Mouse (Mus musculus) heart, embryonic 11.5 days (tissue): ENCODE data around the gene Myo10. TPM values are rescaled to one million over a fixed set of nuclear protein-coding genes. Genes with fewer than 3 reads are reported as not detected.

Experiments
- ATAC-seq: fragments of 200-750 bp; cut with Nextera tagmentation; replicated peaks from 2 replicates; pipeline ENCODE4 v1.8.0; 2017; ENCODE audit warnings: moderate library complexity; ENCODE audit not compliant: insufficient number of reproducible peaks, low FRiP score, low TSS enrichment
- H3K27ac ChIP-seq: fragments of 300-500 bp; sonication (generic); 2 replicates; pipeline ENCODE4 v1.5.1; 2014; ENCODE audit warnings: mild to moderate bottlenecking, low read depth, low read length
- H3K27me3 ChIP-seq: fragments of 300-500 bp; sonication (generic); 2 replicates; pipeline ENCODE4 v1.6.1; 2014; ENCODE audit warnings: mild to moderate bottlenecking, low read length, mixed read lengths; ENCODE audit not compliant: control insufficient read depth, insufficient read depth
- H3K36me3 ChIP-seq: fragments of 300-500 bp; sonication (generic); 2 replicates; pipeline ENCODE4 v1.6.1; 2014; ENCODE audit warnings: mild to moderate bottlenecking, low read length, moderate library complexity, mixed read lengths; ENCODE audit not compliant: control insufficient read depth, insufficient read depth
- H3K4me1 ChIP-seq: fragments of 300-500 bp; sonication (generic); 2 replicates; pipeline ENCODE4 v1.6.1; 2014; ENCODE audit warnings: low read length; ENCODE audit not compliant: control insufficient read depth, insufficient read depth
- H3K4me2 ChIP-seq: fragments of 300-500 bp; sonication (generic); 2 replicates; pipeline ENCODE4 v1.6.1; 2014; ENCODE audit warnings: mild to moderate bottlenecking, moderate library complexity
- H3K4me3 ChIP-seq: fragments of 300-500 bp; sonication (generic); 2 replicates; pipeline ENCODE4 v1.5.1; 2014; ENCODE audit warnings: low read depth, low read length
- H3K9ac ChIP-seq: fragments of 300-500 bp; sonication (generic); 2 replicates; pipeline ENCODE4 v1.6.1; 2014; ENCODE audit warnings: mild to moderate bottlenecking, low read depth, low read length, moderate library complexity
- H3K9me3 ChIP-seq: fragments of 300-500 bp; sonication (generic); replicated peaks from 2 replicates; pipeline ENCODE4 v1.6.1; 2016; ENCODE audit warnings: low read length; ENCODE audit not compliant: control insufficient read depth
- WGBS: fragments of 180-500 bp; shearing (Covaris S2); extraction: QIAGEN DNeasy Blood & Tissue Kit; methylation state at CpG from one replicate; pipeline ENCODE4 v1.1.7; 2014; ENCODE audit not compliant: insufficient replicate concordance; 5-methylcytosine and 5-hydroxymethylcytosine counted together
- polyA plus RNA-seq: library from polyadenylated mRNA; unstranded; fragments of >200 nt; fragmentation: Nextera tagmentation; extraction: Ambion mirVana; gene quantifications from 2 replicates; pipeline ENCODE4 v1.2.1, GENCODE M21; 2014

Myo10 gene
- polyA plus RNA-seq, 1 experiment from 2014 or later, result 15.4 TPM

DNA sequence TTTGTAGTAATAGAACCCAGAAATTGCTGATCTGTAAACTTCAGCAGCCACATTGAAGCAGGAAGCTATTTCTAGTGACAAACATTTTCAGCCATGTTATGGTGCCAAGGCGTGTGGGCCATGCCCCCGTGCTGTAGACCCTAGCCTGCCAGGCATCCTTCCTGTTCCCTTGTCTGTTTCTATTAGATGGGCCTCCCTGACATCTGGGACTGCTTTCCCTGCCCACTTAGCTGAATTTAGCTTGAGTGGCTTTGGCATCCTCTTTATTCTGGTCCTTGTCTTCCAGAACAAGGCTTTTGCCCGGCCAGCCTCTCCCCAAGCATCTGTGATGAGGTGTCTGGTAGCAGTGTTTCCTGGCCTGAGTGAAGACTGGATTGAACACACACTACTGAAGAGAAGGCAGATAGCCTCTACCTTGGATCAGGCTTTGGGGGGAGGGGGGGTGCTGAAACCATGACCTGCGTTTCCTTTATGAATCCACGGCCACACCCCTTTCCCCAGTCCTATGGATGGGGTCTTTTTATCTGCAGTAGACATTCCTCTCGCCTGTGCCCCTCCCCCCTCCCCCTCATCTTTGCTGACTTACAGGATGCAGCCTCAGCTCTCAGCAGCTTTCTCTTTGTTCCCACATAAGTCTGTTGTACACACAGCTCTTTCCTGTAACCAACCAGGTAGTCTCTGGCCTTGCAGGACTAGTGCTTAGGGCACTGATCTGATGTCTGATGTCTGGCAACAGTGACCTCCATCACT, 51.1 kb downstream of the Myo10 start:
- peaks cover 16% of the 10 kb centered on the region for H3K27me3 ChIP-seq
- peaks cover 2% of the 10 kb centered on the region; the same call in 1 of the 2 replicates for H3K9me3 ChIP-seq
- H3K27ac ChIP-seq, result no peak overlapping the region
- H3K36me3 ChIP-seq, result no peaks in the 10 kb centered on the region
- 25% methylated on average over 6 of the region's 6 CpGs for WGBS
- peaks cover 8% of the 10 kb centered on the region; the same call in 1 of the 2 replicates for H3K4me1 ChIP-seq
- H3K9ac ChIP-seq, result no peak overlapping the region
- ATAC-seq, result peak; percentile 43; the same call in 1 of the 2 replicates
- H3K4me3 ChIP-seq, result no peak overlapping the region
- H3K4me2 ChIP-seq, result no peak overlapping the region

DNA sequence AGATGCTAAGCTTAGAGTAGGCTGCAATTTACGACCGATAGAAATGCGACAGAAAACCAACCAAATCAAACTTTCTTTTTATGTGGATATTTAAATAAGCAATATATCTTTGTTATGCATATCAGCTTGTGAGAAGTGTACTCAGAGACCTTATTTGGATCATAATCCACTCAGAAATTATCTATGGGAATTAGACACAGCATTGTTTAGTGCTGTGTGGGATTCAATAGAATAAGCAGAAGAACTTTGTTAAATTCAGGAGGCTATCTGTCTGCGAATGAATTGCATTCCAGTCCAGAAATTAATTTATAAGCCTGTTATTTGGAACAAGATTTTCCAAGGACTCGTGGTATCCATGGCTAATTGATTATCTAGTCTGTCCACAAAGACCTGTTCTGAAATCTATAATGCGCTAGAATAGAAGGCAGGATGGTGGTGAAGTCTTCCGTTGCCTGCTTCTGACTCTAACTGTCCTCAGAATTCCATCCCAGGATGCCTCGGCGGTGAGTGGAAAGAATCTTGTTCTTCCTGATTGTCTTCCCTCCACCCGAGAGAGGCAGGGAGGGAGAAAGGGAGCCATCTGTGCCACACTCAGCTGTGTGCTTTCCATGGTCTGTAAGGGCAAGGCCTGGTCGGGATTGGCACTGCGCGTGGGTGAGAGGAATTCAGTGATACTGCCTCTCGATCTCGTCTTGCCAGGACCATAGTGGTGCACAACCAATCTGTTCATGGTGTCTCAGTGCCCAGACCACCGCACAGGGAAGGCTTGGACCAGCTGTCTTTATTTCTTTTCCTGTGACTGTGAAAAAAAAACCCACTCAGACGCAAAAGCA, 52.0 kb downstream of the Myo10 start:
- peaks cover 21% of the 10 kb centered on the region for H3K27me3 ChIP-seq
- no peak overlapping the region for H3K9ac ChIP-seq
- ATAC-seq, result no peak
- H3K4me3 ChIP-seq, result no peak overlapping the region
- H3K4me1 ChIP-seq, result peaks cover 9% of the 10 kb centered on the region
- H3K27ac ChIP-seq, result no peak overlapping the region
- no peak overlapping the region for H3K4me2 ChIP-seq
- H3K36me3 ChIP-seq, result no peaks in the 10 kb centered on the region
- H3K9me3 ChIP-seq, result peaks cover 2% of the 10 kb centered on the region; the same call in 1 of the 2 replicates
- WGBS, result 77% methylated on average over 17 of the region's 17 CpGs

DNA sequence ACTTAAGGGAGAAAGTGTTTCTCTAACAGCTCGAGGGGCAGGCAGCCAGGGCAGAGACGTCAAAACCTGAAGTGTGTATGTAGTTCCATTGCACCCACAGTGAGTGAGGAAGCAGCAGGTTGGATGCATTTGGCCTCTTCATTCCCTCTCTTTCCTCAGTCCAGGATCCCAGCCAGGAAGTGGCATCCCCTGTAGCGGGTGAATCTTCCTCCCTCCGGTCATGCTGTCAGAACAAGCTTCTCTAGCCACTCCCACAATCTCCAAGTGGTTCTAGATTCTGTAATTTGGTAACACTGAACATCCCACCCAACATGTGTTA, 52.6 kb downstream of the Myo10 start:
- H3K4me2 ChIP-seq, result no peak overlapping the region
- no peak overlapping the region for H3K9ac ChIP-seq
- no peak overlapping the region for H3K4me3 ChIP-seq
- H3K36me3 ChIP-seq, result no peaks in the 10 kb centered on the region
- H3K27me3 ChIP-seq, result peaks cover 21% of the 10 kb centered on the region
- peaks cover 2% of the 10 kb centered on the region; the same call in 1 of the 2 replicates for H3K9me3 ChIP-seq
- 91% methylated on average over 4 of the region's 4 CpGs for WGBS
- no peak for ATAC-seq
- no peak overlapping the region for H3K27ac ChIP-seq
- peaks cover 14% of the 10 kb centered on the region for H3K4me1 ChIP-seq

DNA sequence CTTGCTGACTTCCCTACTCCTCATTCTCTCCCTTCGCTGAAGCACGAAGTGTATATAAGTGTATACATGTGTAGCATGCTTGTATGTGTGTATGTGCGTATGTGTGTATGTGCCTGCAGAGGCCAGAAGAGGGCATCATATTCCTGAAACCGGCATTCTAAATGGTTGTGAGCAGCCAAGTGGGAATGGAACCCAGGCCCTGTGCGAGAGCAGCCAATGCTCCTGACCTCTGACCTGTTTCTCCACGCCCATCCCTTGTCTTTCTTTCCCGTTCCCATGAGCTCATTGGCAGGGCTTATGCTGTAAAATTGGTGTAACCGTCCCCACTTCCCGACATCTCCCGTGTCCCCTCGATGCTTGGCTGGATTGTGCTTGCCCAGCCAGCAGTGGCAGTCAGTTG, 53.0 kb downstream of the Myo10 start:
- Histone ChIP-seq H3K36me3 (no peaks in the 10 kb centered on the region), H3K4me3 (no peak overlapping the region), H3K9ac (no peak overlapping the region), H3K4me2 (no peak overlapping the region), H3K27ac (no peak overlapping the region), H3K4me1 (peaks cover 19% of the 10 kb centered on the region), H3K27me3 (peaks cover 21% of the 10 kb centered on the region), H3K9me3 (peaks cover 2% of the 10 kb centered on the region; the same call in 1 of the 2 replicates)
- no peak for ATAC-seq
- WGBS, result 91% methylated on average over 11 of the region's 11 CpGs

DNA sequence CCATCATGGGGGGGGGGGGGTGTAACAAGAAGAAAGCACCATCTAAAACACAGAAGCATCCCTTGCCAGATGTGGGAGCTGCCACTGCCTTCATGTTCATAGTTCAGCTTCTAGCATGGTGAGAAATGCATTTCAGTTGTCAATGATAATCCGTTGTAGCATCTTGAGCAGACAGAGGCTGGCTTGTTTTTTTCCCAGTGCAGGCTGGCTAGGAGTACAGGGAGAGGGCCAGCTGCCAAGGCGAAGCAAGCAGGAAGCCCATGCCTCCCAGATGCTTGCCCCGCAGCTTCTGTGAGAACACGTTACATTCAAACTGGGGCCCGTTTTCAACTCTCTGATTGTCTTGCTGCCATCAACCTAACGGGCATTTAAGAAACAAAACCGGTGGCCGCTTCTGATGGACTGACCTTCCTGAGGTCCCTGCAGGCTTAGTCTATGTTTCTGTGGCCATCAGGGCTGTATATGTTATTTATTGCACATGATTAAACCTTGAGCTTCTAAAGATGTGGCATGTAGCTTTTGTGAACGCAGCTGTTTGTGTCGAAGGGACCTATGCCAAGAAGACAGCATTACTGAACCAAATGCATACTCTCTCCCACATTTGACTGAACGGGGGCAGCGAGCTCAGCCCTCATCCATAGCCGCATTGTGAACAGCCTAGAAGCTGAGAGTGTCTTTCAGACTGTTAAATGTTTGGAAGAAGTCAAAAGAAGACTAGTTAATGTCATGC, 53.9 kb downstream of the Myo10 start:
- WGBS, result 81% methylated on average over 13 of the region's 13 CpGs
- H3K4me1 ChIP-seq, result peaks cover 28% of the 10 kb centered on the region

DNA sequence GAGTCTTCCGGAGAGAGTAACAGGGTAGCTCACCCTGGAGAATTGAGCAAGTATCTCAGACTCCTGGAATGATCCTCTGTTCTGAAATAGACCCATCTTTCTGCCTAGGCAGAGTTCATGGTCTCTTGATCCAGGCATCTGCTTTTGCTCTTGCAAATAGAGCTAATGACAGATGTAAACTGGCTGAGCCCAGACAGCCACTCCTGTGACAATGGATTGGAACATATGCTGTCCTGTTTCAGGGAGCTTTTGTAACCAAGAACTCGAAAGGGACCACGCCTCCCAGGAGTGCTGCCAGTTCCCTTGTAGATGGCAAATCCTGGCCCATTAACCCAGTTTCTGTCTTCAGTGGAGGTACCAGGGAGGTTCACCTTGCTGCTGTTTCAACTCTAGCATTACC, 56.8 kb downstream of the Myo10 start:
- Histone ChIP-seq H3K4me2 (no peak overlapping the region), H3K4me3 (no peak overlapping the region), H3K9ac (no peak overlapping the region), H3K27me3 (peaks cover 21% of the 10 kb centered on the region), H3K9me3 (peaks cover 2% of the 10 kb centered on the region; the same call in 1 of the 2 replicates), H3K36me3 (no peaks in the 10 kb centered on the region), H3K27ac (no peak overlapping the region), H3K4me1 (peaks cover 21% of the 10 kb centered on the region)
- ATAC-seq, result no peak
- 54% methylated on average over 3 of the region's 3 CpGs for WGBS

More for the DNA sequence above, 53.9 kb downstream of the Myo10 start:
- Histone ChIP-seq H3K27ac (no peak overlapping the region), H3K9me3 (peaks cover 2% of the 10 kb centered on the region; the same call in 1 of the 2 replicates), H3K36me3 (no peaks in the 10 kb centered on the region), H3K4me2 (no peak overlapping the region), H3K27me3 (peaks cover 21% of the 10 kb centered on the region), H3K9ac (no peak overlapping the region), H3K4me3 (no peak overlapping the region)
- ATAC-seq, result no peak

DNA sequence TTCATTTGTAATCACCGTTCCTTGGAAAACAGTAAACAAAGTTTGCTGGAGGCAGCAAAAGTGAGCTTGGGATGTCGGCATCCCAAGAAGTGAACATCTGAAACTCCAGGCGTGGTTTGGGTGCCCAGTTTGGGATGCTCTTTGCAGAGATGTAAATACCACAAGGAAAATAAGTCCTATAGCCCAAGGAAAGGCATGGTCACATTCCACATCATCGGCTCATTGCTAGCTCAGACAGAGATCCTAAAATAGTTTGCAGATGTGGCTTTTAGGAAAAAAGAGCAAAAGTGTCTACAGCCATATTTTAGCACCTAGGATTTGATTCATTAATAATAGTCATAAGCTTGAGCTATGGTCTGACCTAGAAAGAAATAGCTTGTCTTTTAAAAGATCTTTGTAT, 57.3 kb downstream of the Myo10 start:
- peaks cover 2% of the 10 kb centered on the region; the same call in 1 of the 2 replicates for H3K9me3 ChIP-seq
- H3K9ac ChIP-seq, result no peak overlapping the region
- no peak overlapping the region for H3K27ac ChIP-seq
- H3K27me3 ChIP-seq, result peaks cover 21% of the 10 kb centered on the region
- ATAC-seq, result no peak
- no peak overlapping the region for H3K4me3 ChIP-seq
- H3K4me2 ChIP-seq, result peak overlapping the region; percentile 56
- no peaks in the 10 kb centered on the region for H3K36me3 ChIP-seq
- H3K4me1 ChIP-seq, result peaks cover 21% of the 10 kb centered on the region
- 66% methylated on average over 4 of the region's 4 CpGs for WGBS

DNA sequence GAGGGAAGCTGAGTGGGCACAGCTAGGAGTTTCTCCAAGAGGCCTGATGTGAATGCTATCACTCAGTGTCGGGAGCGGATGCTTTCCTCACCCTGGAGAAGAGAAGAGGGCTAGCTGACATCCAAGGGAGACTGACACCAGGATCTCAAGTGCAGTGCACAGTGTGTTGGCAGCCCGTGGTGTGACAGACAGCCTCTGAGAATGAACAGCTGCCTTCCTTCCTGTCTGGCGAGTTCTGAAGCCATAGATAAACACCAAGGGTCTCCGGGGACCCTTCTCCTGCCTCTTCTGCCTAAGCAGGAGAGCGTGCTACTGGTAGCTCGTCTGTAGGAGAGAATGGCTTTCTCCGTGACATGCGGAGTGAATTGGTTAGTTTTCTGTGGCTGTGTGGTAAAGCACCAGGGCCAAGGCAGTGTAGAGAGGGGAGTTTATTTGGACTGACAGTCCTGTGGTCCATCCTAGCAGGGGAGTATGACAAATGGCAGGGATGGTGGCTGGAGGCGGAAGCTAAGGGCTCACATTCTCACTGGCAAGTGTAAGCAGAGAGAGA, 58.0 kb downstream of the Myo10 start:
- Histone ChIP-seq H3K27me3 (peaks cover 21% of the 10 kb centered on the region), H3K9ac (no peak overlapping the region), H3K4me2 (peak overlapping the region; percentile 56), H3K27ac (peak overlapping the region; percentile 60; the same call in 1 of the 2 replicates), H3K9me3 (no peaks in the 10 kb centered on the region), H3K4me1 (peaks cover 21% of the 10 kb centered on the region), H3K4me3 (no peak overlapping the region), H3K36me3 (no peaks in the 10 kb centered on the region)
- ATAC-seq, result peak; percentile 78
- 9% methylated on average over 10 of the region's 10 CpGs for WGBS
